Mouse (Mus musculus) brain, embryonic 14.5 days (tissue): Measurements from ENCODE around the gene Syce2.

Source experiments
- CTCF ChIP-seq: fragments of 200-500 bp; IDR thresholded peaks from 2 replicates; pipeline ENCODE4 v1.5.1; 2012; ENCODE audit warnings: inconsistent platforms, mild to moderate bottlenecking, moderate library complexity, borderline replicate concordance; ENCODE audit not compliant: insufficient read depth, insufficient read length; ENCODE audit errors: extremely low read depth
- POLR2A ChIP-seq: fragments of 200-500 bp; IDR thresholded peaks from 2 replicates; pipeline ENCODE4 v1.6.1; 2012; ENCODE audit warnings: mild to moderate bottlenecking, inconsistent platforms, borderline replicate concordance; ENCODE audit not compliant: poor library complexity, insufficient read depth, insufficient read length, severe bottlenecking; ENCODE audit errors: extremely low read depth

DNA sequence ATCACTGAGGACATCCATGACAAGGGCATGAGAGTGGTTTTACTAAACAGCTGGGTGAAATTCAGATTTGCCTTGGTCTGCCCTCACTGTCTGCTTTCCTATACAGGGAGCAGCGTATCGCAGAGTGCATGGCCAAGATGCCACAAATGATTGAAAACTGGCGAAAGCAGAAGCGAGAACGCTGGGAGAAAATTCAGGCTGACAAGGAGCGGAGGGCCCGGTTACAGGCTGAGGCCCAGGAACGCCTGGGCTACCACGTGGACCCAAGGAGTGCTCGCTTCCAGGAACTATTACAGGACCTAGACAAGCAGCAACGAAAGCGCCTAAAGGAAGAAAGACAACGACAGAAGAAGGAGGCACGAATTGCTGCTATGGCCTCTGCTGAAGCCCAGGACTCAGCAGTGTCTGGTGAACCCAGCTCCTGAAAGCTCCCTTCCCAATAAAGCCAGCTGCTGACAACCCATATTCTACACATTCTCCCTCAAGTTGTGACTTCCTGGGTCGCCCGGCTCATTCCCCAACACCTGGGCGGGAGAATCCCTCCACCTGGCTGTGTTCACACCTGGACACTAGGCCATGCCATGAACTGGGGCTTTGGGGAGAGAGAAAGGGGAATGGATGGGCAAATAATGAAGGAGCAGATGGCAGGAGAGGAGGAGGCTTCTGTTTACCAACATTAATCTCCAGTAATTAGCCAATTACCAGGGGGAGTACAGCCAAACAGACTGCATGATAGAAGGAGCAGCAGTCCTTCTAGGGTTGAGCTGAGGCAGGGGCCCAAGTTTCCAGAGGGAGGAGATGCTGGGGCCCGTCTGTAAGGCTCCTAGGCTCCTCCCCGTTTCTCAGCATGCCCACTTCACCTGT, 37.7 kb upstream of the Syce2 start:
- no peak for TF ChIP-seq CTCF
- no peak for TF ChIP-seq POLR2A
